Mouse (Mus musculus) adipose tissue, adult 10 weeks (tissue): ENCODE results near the gene Vmn2r74. TPM values are rescaled to one million over a fixed set of nuclear protein-coding genes. Genes with fewer than 3 reads are reported as not detected.

Source experiments
- polyA plus RNA-seq: library from polyadenylated mRNA; stranded (reverse); fragments of 350-450 nt; fragmentation: Illumina TruSeq; extraction: RNeasy Lipid Tissue Mini Kit (QIAGEN cat#74804); gene quantifications from one replicate; pipeline ENCODE4 v1.2.3, GENCODE M21; 2014; ENCODE audit warnings: low read depth, low replicate concordance

Gene Vmn2r74
- not detected for polyA plus RNA-seq

DNA sequence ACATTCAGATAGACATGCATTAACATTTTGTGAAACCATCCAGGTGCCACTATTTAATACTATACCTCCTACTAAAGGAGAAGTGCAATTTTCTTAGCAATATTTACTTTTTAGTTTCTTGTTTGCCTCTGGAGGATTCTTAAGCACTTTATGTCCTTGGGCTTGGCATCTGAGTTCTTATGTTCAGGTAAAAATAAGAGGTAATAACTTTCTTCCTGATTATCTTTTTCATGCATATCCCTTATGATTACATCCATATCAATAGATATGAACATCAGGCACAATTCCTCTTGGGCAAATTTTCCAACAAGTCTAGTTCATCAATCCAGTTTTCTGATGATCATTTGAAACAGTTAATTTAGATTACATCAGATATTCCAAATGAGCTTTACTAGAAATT, at the start of gene Vmn2r74:
TSS of gene Vmn2r74 (minus strand) at position 101 of the 400 bp plus-strand sequence.

Other genes starting within 250 kb of the Vmn2r74 start
- gene Vmn2r72, start 206.5 kb downstream of the Vmn2r74 start, polyA plus RNA-seq = not detected
- not detected for gene Vmn2r73, start 85.4 kb downstream of the Vmn2r74 start, polyA plus RNA-seq
- not detected for gene Vmn2r75, start 210.1 kb upstream of the Vmn2r74 start, polyA plus RNA-seq